Mouse (Mus musculus): ENCODE measurements around the gene Bckdk. TPM values are rescaled to one million over a fixed set of nuclear protein-coding genes. Genes with fewer than 3 reads are reported as not detected.

Gene Bckdk
- polyA plus RNA-seq, 1 experiment from 2014 or later, result 145 TPM

DNA sequence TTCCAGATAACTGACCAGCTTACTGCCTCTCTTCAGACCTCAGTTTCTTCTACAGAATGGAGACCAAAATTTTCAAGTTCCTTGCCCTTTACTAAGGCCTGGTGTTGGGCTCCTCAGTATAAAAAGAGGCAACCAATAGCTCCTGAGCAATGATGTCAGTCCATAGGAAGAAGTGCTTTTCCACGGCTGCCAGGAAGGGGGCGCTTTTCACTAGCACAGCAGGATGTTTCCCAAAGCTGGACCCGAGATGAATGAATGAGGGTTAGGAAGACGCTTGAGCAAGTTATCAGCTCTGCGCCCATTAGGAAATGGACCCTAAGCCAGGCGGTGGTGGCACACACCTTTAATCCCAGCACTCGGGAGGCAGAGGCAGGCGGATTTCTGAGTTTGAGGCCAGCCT is 17.6 kb downstream of the Bckdk start:
- Histone ChIP-seq H3K9me3 (no peaks in the 10 kb centered on the region), H3K4me2 (no peak overlapping the region), H3K27ac (replicated peaks) (no peak overlapping the region), H3K4me1 (no peaks in the 10 kb centered on the region), H3K9ac (no peak overlapping the region), H3K27me3 (replicated peaks) (no peaks in the 10 kb centered on the region; the same call in 1 of the 2 replicates), H3K36me3 (peaks cover 80% of the 10 kb centered on the region), H3K4me3 (no peak overlapping the region)
- 64% methylated on average over 8 of the region's 8 CpGs for WGBS
- no peak for ATAC-seq (ENCODE audit: extremely low read depth, insufficient number of reproducible peaks, low FRiP score, low TSS enrichment)

GRCm38 (mm10) chr7:127922451-127923275 is 18.8 kb downstream of the Bckdk start:
- Histone ChIP-seq H3K4me2 (no peak overlapping the region), H3K27ac (replicated peaks) (no peak overlapping the region), H3K9ac (no peak overlapping the region), H3K9me3 (no peaks in the 10 kb centered on the region), H3K4me1 (no peaks in the 10 kb centered on the region), H3K4me3 (no peak overlapping the region), H3K27me3 (replicated peaks) (no peaks in the 10 kb centered on the region; the same call in 1 of the 2 replicates), H3K36me3 (peaks cover 73% of the 10 kb centered on the region)
- no peak for ATAC-seq (ENCODE audit: extremely low read depth, insufficient number of reproducible peaks, low FRiP score, low TSS enrichment)
- WGBS, result 72% methylated on average over 6 of the region's 6 CpGs

DNA sequence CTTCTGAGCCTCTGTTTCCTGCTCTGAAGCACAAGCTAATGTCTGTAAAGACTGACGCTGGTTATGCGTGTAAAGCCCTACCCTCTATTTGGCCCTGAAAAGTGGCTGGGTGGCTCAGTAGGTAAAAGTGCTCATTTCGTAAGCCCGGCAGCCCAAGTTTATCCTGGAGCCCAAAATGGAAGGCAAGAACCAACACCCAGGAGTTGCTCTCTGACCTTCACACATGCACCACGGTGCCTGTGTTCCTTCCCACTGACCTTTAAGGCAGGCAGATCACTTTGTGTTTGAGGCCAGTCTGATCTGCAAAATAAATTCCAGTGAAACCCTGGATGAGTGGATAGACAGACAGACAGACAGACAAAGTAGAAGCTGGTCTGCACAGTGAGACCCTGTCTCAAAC is 19.8 kb downstream of the Bckdk start:
- Histone ChIP-seq H3K27ac (replicated peaks) (no peak overlapping the region), H3K9me3 (no peaks in the 10 kb centered on the region), H3K36me3 (peaks cover 65% of the 10 kb centered on the region), H3K4me2 (no peak overlapping the region), H3K4me3 (no peak overlapping the region), H3K4me1 (peaks cover 3% of the 10 kb centered on the region), H3K9ac (no peak overlapping the region), H3K27me3 (replicated peaks) (peaks cover 9% of the 10 kb centered on the region)
- ATAC-seq (ENCODE audit: extremely low read depth, insufficient number of reproducible peaks, low FRiP score, low TSS enrichment), result no peak
- 82% methylated on average over 5 of the region's 5 CpGs for WGBS

- no peak for ATAC-seq (ENCODE audit: extremely low read depth, insufficient number of reproducible peaks, low FRiP score, low TSS enrichment)
- H3K36me3 ChIP-seq, result peaks cover 62% of the 10 kb centered on the region
Measured at GRCm38 (mm10) chr7:127925252-127925651, 21.4 kb downstream of the Bckdk start.

GRCm38 (mm10) chr7:127926066-127926465 is 22.2 kb downstream of the Bckdk start:
- Histone ChIP-seq H3K4me1 (peaks cover 14% of the 10 kb centered on the region), H3K4me3 (no peak overlapping the region), H3K9ac (no peak overlapping the region), H3K27me3 (replicated peaks) (peaks cover 29% of the 10 kb centered on the region), H3K27ac (replicated peaks) (no peak overlapping the region), H3K9me3 (no peaks in the 10 kb centered on the region), H3K36me3 (peaks cover 55% of the 10 kb centered on the region), H3K4me2 (no peak overlapping the region)
- WGBS, result 86% methylated on average over 8 of the region's 8 CpGs
- no peak for ATAC-seq (ENCODE audit: extremely low read depth, insufficient number of reproducible peaks, low FRiP score, low TSS enrichment)

More at GRCm38 (mm10) chr7:127925252-127925651, 21.4 kb downstream of the Bckdk start:
- Histone ChIP-seq H3K9ac (no peak overlapping the region), H3K4me2 (no peak overlapping the region), H3K4me3 (no peak overlapping the region), H3K4me1 (peaks cover 14% of the 10 kb centered on the region), H3K27ac (replicated peaks) (no peak overlapping the region), H3K27me3 (replicated peaks) (peaks cover 24% of the 10 kb centered on the region), H3K9me3 (no peaks in the 10 kb centered on the region)
- WGBS, result 76% methylated on average over 5 of the region's 5 CpGs

DNA sequence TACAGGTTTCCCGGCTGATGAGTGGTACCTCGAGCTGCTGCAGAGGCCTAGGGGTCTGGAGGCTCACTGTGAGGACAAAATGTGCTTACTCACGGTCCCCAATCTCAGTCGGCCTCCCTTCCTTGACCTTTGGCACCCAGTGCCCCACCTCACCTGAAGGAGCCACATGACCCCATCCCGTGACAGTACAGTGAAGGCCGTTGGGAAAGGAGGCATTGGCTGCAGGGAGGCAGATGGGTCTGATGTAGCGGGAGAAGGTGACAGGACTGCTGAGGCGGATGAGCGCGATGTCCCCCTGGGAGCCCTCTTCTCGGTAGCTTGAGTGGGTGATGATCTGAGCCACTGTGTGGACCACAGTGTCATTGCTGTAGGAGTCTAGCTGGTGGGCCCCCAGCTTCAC is 23.0 kb downstream of the Bckdk start:
- 81% methylated on average over 11 of the region's 11 CpGs for WGBS
- Histone ChIP-seq H3K9me3 (no peaks in the 10 kb centered on the region), H3K36me3 (peaks cover 49% of the 10 kb centered on the region), H3K4me1 (peaks cover 21% of the 10 kb centered on the region), H3K9ac (no peak overlapping the region), H3K4me2 (no peak overlapping the region), H3K27me3 (replicated peaks) (peaks cover 29% of the 10 kb centered on the region), H3K27ac (replicated peaks) (no peak overlapping the region), H3K4me3 (no peak overlapping the region)
- ATAC-seq (ENCODE audit: extremely low read depth, insufficient number of reproducible peaks, low FRiP score, low TSS enrichment), result no peak

- ATAC-seq (ENCODE audit: extremely low read depth, insufficient number of reproducible peaks, low FRiP score, low TSS enrichment), result no peak
- 84% methylated on average over 11 of the region's 11 CpGs for WGBS
- Histone ChIP-seq H3K4me1 (peaks cover 25% of the 10 kb centered on the region), H3K4me2 (no peak overlapping the region), H3K27ac (replicated peaks) (no peak overlapping the region), H3K4me3 (no peak overlapping the region), H3K9ac (no peak overlapping the region), H3K9me3 (no peaks in the 10 kb centered on the region), H3K27me3 (replicated peaks) (peaks cover 29% of the 10 kb centered on the region), H3K36me3 (peaks cover 40% of the 10 kb centered on the region)
Measured at GRCm38 (mm10) chr7:127927726-127928125, 23.8 kb downstream of the Bckdk start.

GRCm38 (mm10) chr7:127928596-127928995 is 24.7 kb downstream of the Bckdk start:
- peaks cover 32% of the 10 kb centered on the region for H3K36me3 ChIP-seq
- peak overlapping the region; percentile 62 for H3K4me2 ChIP-seq
- H3K9me3 ChIP-seq, result no peaks in the 10 kb centered on the region
- H3K4me1 ChIP-seq, result peaks cover 25% of the 10 kb centered on the region
- H3K4me3 ChIP-seq, result peak overlapping the region; percentile 40; the same call in 1 of the 2 replicates
- ATAC-seq (ENCODE audit: extremely low read depth, insufficient number of reproducible peaks, low FRiP score, low TSS enrichment), result no peak
- peaks cover 29% of the 10 kb centered on the region for H3K27me3 ChIP-seq (replicated peaks)
- no peak overlapping the region for H3K27ac ChIP-seq (replicated peaks)
- peak overlapping the region; percentile 61; the same call in 1 of the 2 replicates for H3K9ac ChIP-seq
- WGBS, result 40% methylated on average over 5 of the region's 5 CpGs

DNA sequence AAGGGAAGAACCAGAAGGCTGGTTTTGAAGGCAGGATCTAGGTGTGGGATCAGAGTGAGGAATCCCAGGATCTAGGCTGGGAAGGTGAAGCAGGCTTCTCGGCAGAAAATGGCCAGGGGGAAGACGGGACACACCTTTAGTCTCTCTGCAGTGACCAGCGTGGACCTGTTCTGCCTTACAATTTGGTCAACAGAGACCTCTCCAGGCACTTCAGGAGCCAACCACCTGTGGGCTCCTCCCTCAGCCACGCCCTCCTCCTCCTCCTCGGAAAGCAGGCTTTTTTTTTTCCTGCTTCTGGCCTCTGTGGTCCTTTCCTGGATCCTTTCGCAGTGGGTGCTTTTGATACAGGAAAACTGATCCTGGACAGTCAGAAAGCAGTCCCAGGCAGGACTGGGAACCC is 26.0 kb downstream of the Bckdk start, which contains the start of gene Prss8:
Gene Prss8, minus strand, starts transcription at position 182 of the 400 bp plus-strand sequence.
- H3K4me1 ChIP-seq, result peaks cover 34% of the 10 kb centered on the region
- no peaks in the 10 kb centered on the region for H3K9me3 ChIP-seq
- H3K9ac ChIP-seq, result peak within 1 kb of the TSS; percentile 61
- peaks cover 21% of the 10 kb centered on the region for H3K36me3 ChIP-seq
- WGBS, result 11% methylated on average over 6 of the region's 6 CpGs
- ATAC-seq (ENCODE audit: extremely low read depth, insufficient number of reproducible peaks, low FRiP score, low TSS enrichment), result no peak
- peaks cover 29% of the 10 kb centered on the region for H3K27me3 ChIP-seq (replicated peaks)
- peak within 1 kb of the TSS; percentile 40 for H3K4me3 ChIP-seq
- no peak within 1 kb of the TSS for H3K27ac ChIP-seq (replicated peaks)
- H3K4me2 ChIP-seq, result peak within 1 kb of the TSS; percentile 62

DNA sequence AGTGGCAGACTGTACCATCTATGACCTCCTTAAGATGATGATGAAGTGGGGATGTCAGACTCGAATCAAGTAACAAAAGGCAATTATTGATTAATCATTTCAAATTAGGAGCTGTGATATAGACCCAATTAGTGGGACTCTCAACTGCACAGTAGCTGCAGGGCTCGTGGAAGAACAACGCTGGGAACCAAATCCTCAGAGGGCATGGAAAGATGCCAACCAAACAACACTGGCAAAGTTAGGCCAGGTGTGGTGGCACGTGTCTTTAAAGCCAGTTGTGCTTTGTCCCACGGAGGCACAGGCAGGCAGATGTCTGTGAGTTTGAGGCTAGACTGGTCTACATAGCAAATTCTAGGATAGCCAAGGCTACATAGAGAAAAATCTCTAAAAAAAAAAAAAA is 26.8 kb downstream of the Bckdk start:
- H3K27me3 ChIP-seq (replicated peaks), result peaks cover 29% of the 10 kb centered on the region
- no peak overlapping the region for H3K27ac ChIP-seq (replicated peaks)
- peaks cover 14% of the 10 kb centered on the region for H3K36me3 ChIP-seq
- H3K4me3 ChIP-seq, result no peak overlapping the region
- ATAC-seq (ENCODE audit: extremely low read depth, insufficient number of reproducible peaks, low FRiP score, low TSS enrichment), result no peak
- H3K9ac ChIP-seq, result no peak overlapping the region
- 82% methylated on average over 5 of the region's 5 CpGs for WGBS
- peaks cover 35% of the 10 kb centered on the region for H3K4me1 ChIP-seq
- no peak overlapping the region for H3K4me2 ChIP-seq
- H3K9me3 ChIP-seq, result no peaks in the 10 kb centered on the region

DNA sequence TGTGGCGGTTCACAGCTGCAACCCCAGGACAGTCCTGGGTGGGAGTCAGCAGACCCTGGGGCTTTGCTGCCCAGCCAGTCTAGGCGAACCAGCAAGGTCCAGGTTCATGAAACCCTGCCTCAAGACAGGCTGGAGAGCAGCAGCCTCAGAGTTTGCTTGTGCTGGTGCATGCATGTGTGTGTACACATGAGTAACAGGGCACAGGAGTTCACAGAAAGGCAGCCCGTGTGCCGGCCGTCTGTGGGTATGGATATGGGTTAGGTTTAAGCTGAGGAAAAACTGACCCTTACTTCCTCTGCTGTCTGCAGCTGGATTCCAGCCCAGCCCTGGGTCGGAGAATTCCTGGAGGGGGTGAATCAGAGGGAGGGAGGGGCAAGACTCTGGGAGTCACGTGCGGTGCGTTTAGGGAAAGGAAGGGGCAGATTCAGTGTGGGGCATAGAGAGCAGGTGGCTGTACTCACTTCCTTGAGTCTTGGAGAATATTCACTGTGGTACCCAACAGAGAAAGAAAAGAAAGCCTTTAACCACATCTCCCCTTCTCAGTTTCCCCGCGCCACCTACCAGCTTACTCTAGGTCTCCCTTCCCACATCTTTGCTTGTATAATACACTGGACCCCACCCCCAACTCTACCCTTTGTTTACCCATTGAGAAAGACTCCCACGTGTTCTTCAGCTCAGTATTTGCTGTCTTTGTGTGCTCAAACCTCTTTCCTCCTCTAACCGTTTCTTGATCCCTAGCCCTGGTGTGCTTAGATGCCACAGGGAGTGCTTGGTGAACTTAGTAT is 27.7 kb downstream of the Bckdk start:
- peak overlapping the region; percentile 61 for H3K9ac ChIP-seq
- peak overlapping the region; percentile 54 for H3K27ac ChIP-seq (replicated peaks)
- peaks cover 29% of the 10 kb centered on the region for H3K27me3 ChIP-seq (replicated peaks)
- H3K4me3 ChIP-seq, result no peak overlapping the region
- no peak for ATAC-seq (ENCODE audit: extremely low read depth, insufficient number of reproducible peaks, low FRiP score, low TSS enrichment)
- 41% methylated on average over 13 of the region's 13 CpGs for WGBS
- peaks cover 5% of the 10 kb centered on the region for H3K36me3 ChIP-seq
- H3K4me1 ChIP-seq, result peaks cover 42% of the 10 kb centered on the region
- peak overlapping the region; percentile 31 for H3K4me2 ChIP-seq
- no peaks in the 10 kb centered on the region for H3K9me3 ChIP-seq
